7 mouse cellular contexts compared by ENCODE assay signal in the genomic region with DNA sequence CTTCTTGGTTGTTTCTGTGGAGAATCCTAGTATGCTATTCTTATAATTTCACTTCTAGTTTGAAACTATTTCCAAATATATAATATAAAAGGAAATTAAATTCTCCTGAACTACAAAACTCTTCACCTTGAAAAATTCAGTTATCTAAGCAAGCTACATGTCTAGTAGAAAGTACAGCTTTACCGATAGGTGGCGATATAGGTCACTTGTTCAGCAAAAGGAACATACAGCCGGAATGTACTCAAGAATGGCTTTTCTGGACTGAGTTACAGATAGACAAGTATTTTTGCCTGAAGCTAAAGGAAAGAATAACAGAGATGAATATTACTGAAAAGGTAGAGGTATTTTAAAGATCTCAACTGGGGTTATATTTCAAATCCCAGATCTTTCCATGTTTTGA. TPM values are rescaled to one million over a fixed set of nuclear protein-coding genes. Genes with fewer than 3 reads are reported as not detected.
DNase-seq lines count a peak whose midpoint lies in the region; ATAC-seq lines count a peak whose summit lies in the region.

No protein-coding gene starts in this region.

- 6% methylated on average over 3 of the region's 3 CpGs for WGBS in lung, embryonic 16.5 days

- no peak overlapping the region for H3K4me2 ChIP-seq in lung, embryonic 16.5 days (ENCODE audit: low read depth, low read length)

- peaks cover 21% of the 10 kb centered on the region for H3K4me1 ChIP-seq in lung, embryonic 16.5 days (replicated peaks; ENCODE audit: control insufficient read depth, insufficient read depth, low read length)

- no peak overlapping the region for H3K4me3 ChIP-seq in lung, embryonic 16.5 days (ENCODE audit: low read length)

- H3K9me3 ChIP-seq in lung, embryonic 16.5 days (ENCODE audit: control insufficient read depth, low read length) = no peaks in the 10 kb centered on the region

- DNase-seq in kidney, postnatal 14 days = peak; percentile 63
- DNase-seq in kidney, adult 11 months = no peak
- DNase-seq in CD4-positive, CD25-positive, alpha-beta regulatory T cell, adult 2 months (ENCODE audit: low read depth, low spot score) = peak; percentile 86
- DNase-seq in MEL-GATA-1-ER (ENCODE audit: extremely low read depth, low read depth) = peak; percentile 68
- DNase-seq in embryo, embryonic 9.5 days (ENCODE audit: extremely low spot score) = peak; percentile 58
- no peak for DNase-seq in urinary bladder, postnatal 36 days (ENCODE audit: low spot score in 2 of 2)

- no peaks in the 10 kb centered on the region for H3K27me3 ChIP-seq in lung, embryonic 16.5 days (ENCODE audit: control insufficient read depth, insufficient read depth, low read depth, low read length)

- no peak overlapping the region for H3K9ac ChIP-seq in lung, embryonic 16.5 days (ENCODE audit: low read length)

- ATAC-seq in lung, embryonic 16.5 days (ENCODE audit: low read depth) = peak; percentile 44; the same call in 1 of the 2 replicates

- no peaks in the 10 kb centered on the region for H3K36me3 ChIP-seq in lung, embryonic 16.5 days (ENCODE audit: control insufficient read depth, insufficient read depth, low read length)

- H3K27ac ChIP-seq in lung, embryonic 16.5 days (ENCODE audit: low read length) = no peak overlapping the region

RNA-seq across cellular contexts. Expression of a gene that starts 22.0 kb away (rescaled TPM):
- polyA plus RNA-seq in lung, embryonic 16.5 days (2015; fragmentation: Nextera tagmentation; extraction: Ambion mirVana) = 68.8 and 75.8 TPM in 2 replicates

Comparison
In these comparisons a context has a peak if more than half of its experiments do, and no peak if none do; other contexts are left out.
1. DNase-seq: peak in kidney, postnatal 14 days (single experiment), CD4-positive, CD25-positive, alpha-beta regulatory T cell, adult 2 months (single experiment), MEL-GATA-1-ER (single experiment) and embryo, embryonic 9.5 days (single experiment); none in kidney, adult 11 months (single experiment) and urinary bladder, postnatal 36 days (0 of 2).